Mouse (Mus musculus): ENCODE measurements around the gene Kif14. TPM values are rescaled to one million over a fixed set of nuclear protein-coding genes. Genes with fewer than 3 reads are reported as not detected.

The Kif14 gene
- total RNA-seq, 1 experiment = 12.2 TPM

DNA sequence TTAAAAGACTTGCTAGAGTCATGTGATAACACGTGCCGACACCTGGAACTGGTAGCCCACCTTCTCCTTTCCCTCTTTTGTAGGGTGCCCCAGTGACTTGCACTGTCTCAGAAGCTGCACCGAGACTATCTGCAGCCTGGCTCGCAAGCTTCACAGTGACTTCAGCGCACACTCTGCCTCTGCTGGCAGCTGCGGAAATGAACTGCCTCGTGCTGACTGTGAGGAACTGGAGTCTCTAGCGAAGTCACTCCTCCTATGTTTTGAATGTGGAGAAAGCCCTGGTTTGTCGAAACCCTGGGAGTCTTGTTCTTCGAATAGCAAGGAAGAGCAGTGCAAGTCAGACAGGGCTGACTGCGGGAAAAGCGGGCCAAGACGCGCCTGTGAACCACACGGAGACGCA is 61.0 kb downstream of the Kif14 start:
- H3K9me3 ChIP-seq (ENCODE audit: control insufficient read depth, insufficient read depth, low read depth, low read length) = no peaks in the 10 kb centered on the region
- DNase-seq (ENCODE audit: low read depth, low spot score) = no peak
- no peak overlapping the region for H3K27ac ChIP-seq (ENCODE audit: insufficient read depth, low read depth, low read length, poor library complexity, severe bottlenecking)
- H3K4me3 ChIP-seq (ENCODE audit: insufficient read depth in 1 of 2, low read depth in 1 of 2, low read length in 2 of 2, poor library complexity in 1 of 2, severe bottlenecking in 1 of 2) = no peak overlapping the region
- H3K9ac ChIP-seq (ENCODE audit: insufficient read depth, low read depth, low read length, poor library complexity, severe bottlenecking) = no peak overlapping the region
- in situ Hi-C loops (cut with MboI; ENCODE audit: low sequenced_read_pairs in 2 of 2, unreplicated experiment in 2 of 2) = loop anchor here (25.0 kb wide), 1 partner anchor 585 kb away; no protein-coding TSS in a partner anchor
- H3K36me3 ChIP-seq (ENCODE audit: control insufficient read depth, insufficient read depth, low read length, poor library complexity, severe bottlenecking) = peaks cover 32% of the 10 kb centered on the region
- TF ChIP-seq CHD2 (IDR thresholded peaks at IDR 0.05; ENCODE audit: low read depth, low read length) = no peak
- TF ChIP-seq ZC3H11A (IDR thresholded peaks at IDR 0.05; ENCODE audit: borderline replicate concordance, low read depth, low read length) = no peak
- no peak for TF ChIP-seq ZNF384 (IDR thresholded peaks at IDR 0.05; ENCODE audit: low read depth, low read length)
- no peak for TF ChIP-seq MAFK (IDR thresholded peaks at IDR 0.05; ENCODE audit: insufficient read depth, low read depth, low read length)
- TF ChIP-seq HCFC1 (IDR thresholded peaks at IDR 0.05; ENCODE audit: borderline replicate concordance, insufficient read depth, low read length) = no peak
- peaks cover 0 to 2% of the 10 kb centered on the region in 2 experiments; a peak in 1 of 4 replicates for H3K4me1 ChIP-seq (ENCODE audit: control insufficient read depth in 2 of 2, insufficient read depth in 2 of 2, low read length in 2 of 2, poor library complexity in 1 of 2)

- in situ Hi-C loops (cut with MboI; ENCODE audit: low sequenced_read_pairs in 2 of 2, unreplicated experiment in 2 of 2) = loop anchor here (25.0 kb wide), 1 partner anchor 580 kb away; no protein-coding TSS in a partner anchor
- no peak overlapping the region for H3K4me3 ChIP-seq (ENCODE audit: insufficient read depth in 1 of 2, low read depth in 1 of 2, low read length in 2 of 2, poor library complexity in 1 of 2, severe bottlenecking in 1 of 2)
Measured at GRCm38 (mm10) chr1:136532556-136532955, 66.4 kb downstream of the Kif14 start.

GRCm38 (mm10) chr1:136536947-136537346 is 70.8 kb downstream of the Kif14 start:
- H3K9ac ChIP-seq (ENCODE audit: insufficient read depth, low read depth, low read length, poor library complexity, severe bottlenecking) = no peak overlapping the region
- no peak for TF ChIP-seq CHD2 (IDR thresholded peaks at IDR 0.05; ENCODE audit: low read depth, low read length)
- 0 out of 2 replicates have a peak, but pooled peaks have one; percentile 36 for TF ChIP-seq ZC3H11A (IDR thresholded peaks at IDR 0.05; ENCODE audit: borderline replicate concordance, low read depth, low read length)
- no peak overlapping the region for H3K27ac ChIP-seq (ENCODE audit: insufficient read depth, low read depth, low read length, poor library complexity, severe bottlenecking)
- DNase-seq (ENCODE audit: low read depth, low spot score) = no peak
- in situ Hi-C loops (cut with MboI; ENCODE audit: low sequenced_read_pairs in 2 of 2, unreplicated experiment in 2 of 2) = loop anchor here (25.0 kb wide), 1 partner anchor 575 kb away; no protein-coding TSS in a partner anchor
- peaks cover 2% of the 10 kb centered on the region; the same call in 1 of the 2 replicates for H3K36me3 ChIP-seq (ENCODE audit: control insufficient read depth, insufficient read depth, low read length, poor library complexity, severe bottlenecking)
- no peak overlapping the region for H3K4me3 ChIP-seq (ENCODE audit: insufficient read depth in 1 of 2, low read depth in 1 of 2, low read length in 2 of 2, poor library complexity in 1 of 2, severe bottlenecking in 1 of 2)
- H3K4me1 ChIP-seq (ENCODE audit: control insufficient read depth in 2 of 2, insufficient read depth in 2 of 2, low read length in 2 of 2, poor library complexity in 1 of 2) = peaks cover 6 to 8% of the 10 kb centered on the region in 2 experiments; a peak in 3 of 4 replicates
- no peaks in the 10 kb centered on the region for H3K9me3 ChIP-seq (ENCODE audit: control insufficient read depth, insufficient read depth, low read depth, low read length)

More at GRCm38 (mm10) chr1:136532556-136532955, 66.4 kb downstream of the Kif14 start:
- Histone ChIP-seq H3K36me3 (ENCODE audit: control insufficient read depth, insufficient read depth, low read length, poor library complexity, severe bottlenecking) (peaks cover 12% of the 10 kb centered on the region), H3K4me1 (ENCODE audit: control insufficient read depth in 2 of 2, insufficient read depth in 2 of 2, low read length in 2 of 2, poor library complexity in 1 of 2) (peaks cover 3 to 6% of the 10 kb centered on the region in 2 experiments; a peak in 3 of 4 replicates), H3K9me3 (ENCODE audit: control insufficient read depth, insufficient read depth, low read depth, low read length) (no peaks in the 10 kb centered on the region), H3K27ac (ENCODE audit: insufficient read depth, low read depth, low read length, poor library complexity, severe bottlenecking) (no peak overlapping the region), H3K9ac (ENCODE audit: insufficient read depth, low read depth, low read length, poor library complexity, severe bottlenecking) (no peak overlapping the region)
- DNase-seq (ENCODE audit: low read depth, low spot score) = no peak
- TF ChIP-seq ZC3H11A (IDR thresholded peaks at IDR 0.05; ENCODE audit: borderline replicate concordance, low read depth, low read length) = no peak
- TF ChIP-seq ZNF384 (IDR thresholded peaks at IDR 0.05; ENCODE audit: low read depth, low read length) = no peak
- TF ChIP-seq MAFK (IDR thresholded peaks at IDR 0.05; ENCODE audit: insufficient read depth, low read depth, low read length) = no peak
- no peak for TF ChIP-seq HCFC1 (IDR thresholded peaks at IDR 0.05; ENCODE audit: borderline replicate concordance, insufficient read depth, low read length)
- no peak for TF ChIP-seq CHD2 (IDR thresholded peaks at IDR 0.05; ENCODE audit: low read depth, low read length)

DNA sequence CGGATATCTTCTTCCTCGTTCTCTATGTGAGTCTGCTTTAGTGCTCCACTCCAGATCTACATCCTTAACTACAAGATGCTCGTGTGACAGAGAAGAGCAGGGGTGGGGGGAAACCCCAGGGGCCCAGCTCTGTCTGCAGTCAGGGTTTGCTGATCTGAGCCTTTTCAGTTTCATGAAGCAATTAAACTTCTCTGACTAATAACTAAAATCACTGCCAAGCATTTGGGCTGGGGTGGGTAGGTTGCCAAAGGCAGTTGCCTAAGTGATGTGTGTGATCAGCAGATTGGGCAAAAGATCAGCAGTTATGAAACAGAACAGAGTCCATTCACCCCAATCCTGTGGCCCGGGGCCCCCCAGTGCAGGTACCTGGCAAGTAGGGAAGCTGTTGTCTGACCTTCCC is 72.1 kb downstream of the Kif14 start:
- H3K27ac ChIP-seq (ENCODE audit: insufficient read depth, low read depth, low read length, poor library complexity, severe bottlenecking) = no peak overlapping the region
- H3K4me3 ChIP-seq (ENCODE audit: insufficient read depth in 1 of 2, low read depth in 1 of 2, low read length in 2 of 2, poor library complexity in 1 of 2, severe bottlenecking in 1 of 2) = no peak overlapping the region
- H3K4me1 ChIP-seq (ENCODE audit: control insufficient read depth in 2 of 2, insufficient read depth in 2 of 2, low read length in 2 of 2, poor library complexity in 1 of 2) = peaks cover 6 to 8% of the 10 kb centered on the region in 2 experiments; a peak in 3 of 4 replicates
- H3K9ac ChIP-seq (ENCODE audit: insufficient read depth, low read depth, low read length, poor library complexity, severe bottlenecking) = no peak overlapping the region
- peaks cover 2% of the 10 kb centered on the region; the same call in 1 of the 2 replicates for H3K36me3 ChIP-seq (ENCODE audit: control insufficient read depth, insufficient read depth, low read length, poor library complexity, severe bottlenecking)
- in situ Hi-C loops (cut with MboI; ENCODE audit: low sequenced_read_pairs in 2 of 2, unreplicated experiment in 2 of 2) = loop anchor here (25.0 kb wide), 1 partner anchor 574 kb away; no protein-coding TSS in a partner anchor
- no peaks in the 10 kb centered on the region for H3K9me3 ChIP-seq (ENCODE audit: control insufficient read depth, insufficient read depth, low read depth, low read length)
- TF ChIP-seq MAFK (IDR thresholded peaks at IDR 0.05; ENCODE audit: insufficient read depth, low read depth, low read length) (no peak), HCFC1 (IDR thresholded peaks at IDR 0.05; ENCODE audit: borderline replicate concordance, insufficient read depth, low read length) (no peak), ZNF384 (IDR thresholded peaks at IDR 0.05; ENCODE audit: low read depth, low read length) (no peak), ZC3H11A (IDR thresholded peaks at IDR 0.05; ENCODE audit: borderline replicate concordance, low read depth, low read length) (no peak), CHD2 (IDR thresholded peaks at IDR 0.05; ENCODE audit: low read depth, low read length) (no peak)
- no peak for DNase-seq (ENCODE audit: low read depth, low spot score)
